Mouse (Mus musculus) forebrain, embryonic 11.5 days (tissue): ENCODE measurements around the gene Cfl1. TPM values are rescaled to one million over a fixed set of nuclear protein-coding genes. Genes with fewer than 3 reads are reported as not detected.

Experiments
- ATAC-seq: fragments of 200-750 bp; cut with Nextera tagmentation; replicated peaks from 2 replicates; pipeline ENCODE4 v1.8.0; 2017; ENCODE audit warnings: moderate TSS enrichment; ENCODE audit not compliant: low FRiP score
- DNase-seq: peaks from one replicate; pipeline ENCODE4 v3.0.0-alpha.2; 2017; ENCODE audit warnings: low spot score
- H3K27ac ChIP-seq: fragments of 300-500 bp; sonication (generic); 2 replicates; pipeline ENCODE4 v1.5.1; 2014; ENCODE audit warnings: low read depth, low read length
- H3K27me3 ChIP-seq: fragments of 300-500 bp; sonication (generic); 2 replicates; pipeline ENCODE4 v1.6.1; 2014; ENCODE audit warnings: mild to moderate bottlenecking, low read length, mixed read lengths; ENCODE audit not compliant: control insufficient read depth, insufficient read depth
- H3K36me3 ChIP-seq: fragments of 300-500 bp; sonication (generic); 2 replicates; pipeline ENCODE4 v1.6.1; 2014; ENCODE audit warnings: mild to moderate bottlenecking, low read length, moderate library complexity, mixed read lengths; ENCODE audit not compliant: control insufficient read depth, insufficient read depth
- H3K4me1 ChIP-seq: fragments of 300-500 bp; sonication (generic); replicated peaks from 2 replicates; pipeline ENCODE4 v1.6.1; 2014; ENCODE audit warnings: low read length, mixed read lengths; ENCODE audit not compliant: control insufficient read depth, insufficient read depth
- H3K4me2 ChIP-seq: fragments of 300-500 bp; sonication (generic); 2 replicates; pipeline ENCODE4 v1.6.1; 2014; ENCODE audit warnings: low read depth, mild to moderate bottlenecking, low read length, moderate library complexity, mixed read lengths; ENCODE audit not compliant: severe bottlenecking
- H3K4me3 ChIP-seq: fragments of 300-500 bp; sonication (generic); 2 replicates; pipeline ENCODE4 v1.5.1; 2014; ENCODE audit warnings: low read depth, low read length
- H3K9ac ChIP-seq: fragments of 300-500 bp; sonication (generic); 2 replicates; pipeline ENCODE4 v1.6.1; 2014; ENCODE audit warnings: low read length
- H3K9me3 ChIP-seq: fragments of 300-500 bp; sonication (generic); 2 replicates; pipeline ENCODE4 v1.6.1; 2016; ENCODE audit warnings: low read length, mixed read lengths; ENCODE audit not compliant: control insufficient read depth
- WGBS: fragments of 180-500 bp; shearing (Covaris S2); extraction: QIAGEN DNeasy Blood & Tissue Kit; methylation state at CpG from one replicate; pipeline ENCODE4 v1.1.7; 2014; 5-methylcytosine and 5-hydroxymethylcytosine counted together
- polyA plus RNA-seq: library from polyadenylated mRNA; unstranded; fragments of >200 nt; fragmentation: Nextera tagmentation; extraction: Ambion mirVana; gene quantifications from 2 replicates; pipeline ENCODE4 v1.2.1, GENCODE M21; 2014

The Cfl1 gene
- polyA plus RNA-seq, 1 experiment from 2014 or later: 3,238 TPM

DNA sequence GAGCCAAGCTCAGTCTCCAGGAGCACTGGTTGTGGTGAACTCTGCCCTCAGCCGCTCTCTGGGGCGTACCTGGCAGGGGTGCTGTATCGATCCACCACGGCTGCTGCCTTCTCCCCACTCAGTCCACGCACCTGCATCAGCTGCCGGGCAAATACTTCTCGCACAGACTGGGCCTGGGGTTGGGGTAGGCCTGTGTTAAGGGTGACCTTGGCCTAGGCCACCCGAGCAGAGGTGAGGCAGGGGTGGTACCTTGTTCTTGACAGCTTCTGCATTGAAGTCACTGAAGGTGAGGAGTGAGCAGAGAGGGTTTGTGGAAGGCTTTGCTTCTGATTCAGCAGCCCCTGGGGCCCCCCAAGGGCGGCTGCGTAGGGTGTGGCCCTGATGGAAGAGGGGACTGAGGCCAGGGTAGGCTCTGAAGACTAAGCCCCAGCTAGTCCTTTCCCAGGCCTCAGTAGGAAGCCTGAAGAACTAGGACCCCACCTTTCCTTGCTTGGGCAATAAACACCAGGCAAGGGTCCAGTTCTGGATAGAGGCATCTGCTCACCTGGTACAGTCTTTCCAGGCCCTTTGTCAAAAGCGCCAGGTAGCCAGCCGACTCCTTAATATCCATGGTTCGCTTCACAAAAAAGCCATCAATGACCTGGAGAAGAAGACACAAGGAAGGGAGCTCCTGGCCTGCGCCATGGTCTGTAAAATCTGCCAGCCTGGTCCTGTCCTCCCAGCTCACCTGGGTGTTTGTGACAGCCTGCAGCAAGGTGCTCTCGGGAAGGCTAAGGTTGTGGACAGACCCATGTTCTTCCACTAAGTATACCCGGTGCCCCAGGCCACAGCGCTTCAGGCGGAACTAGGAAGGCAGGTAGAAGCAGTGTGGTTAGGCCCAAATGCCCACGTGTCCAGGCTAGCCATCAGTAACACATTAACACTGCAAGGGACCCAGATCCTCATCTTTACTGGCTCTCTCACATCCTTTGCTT, 6.6 kb upstream of the Cfl1 start:
- no peak overlapping the region for H3K4me3 ChIP-seq
- WGBS: 96% methylated on average over 19 of the region's 19 CpGs
- no peaks in the 10 kb centered on the region for H3K27me3 ChIP-seq
- ATAC-seq (no peak), DNase-seq (no peak)
- H3K9ac ChIP-seq: no peak overlapping the region
- no peaks in the 10 kb centered on the region; the same call in 1 of the 2 replicates for H3K36me3 ChIP-seq
- no peak overlapping the region for H3K27ac ChIP-seq
- H3K4me2 ChIP-seq: no peak overlapping the region
- no peaks in the 10 kb centered on the region for H3K9me3 ChIP-seq
- H3K4me1 ChIP-seq: no peaks in the 10 kb centered on the region; the same call in 1 of the 2 replicates

DNA sequence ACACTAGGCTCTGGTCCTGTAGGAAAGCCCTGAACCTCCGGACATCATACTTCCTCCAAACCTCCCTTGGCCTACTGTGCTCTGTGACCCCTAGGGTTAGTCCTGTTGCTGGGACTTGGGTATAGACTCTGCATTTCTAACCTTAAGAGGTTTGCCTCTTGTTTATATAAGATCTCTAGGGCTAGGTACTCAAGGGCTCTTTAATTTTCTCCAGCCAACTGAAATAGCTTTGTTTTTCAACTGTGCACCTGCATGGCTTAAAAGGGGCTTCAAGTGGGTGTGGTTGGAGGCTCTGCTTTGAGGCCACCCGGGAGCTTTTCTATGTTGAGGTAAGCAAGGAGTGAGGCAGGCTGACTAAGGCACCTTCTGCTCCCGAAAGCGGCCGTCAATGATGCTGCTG, 5.8 kb upstream of the Cfl1 start:
- no peak for DNase-seq
- WGBS: 93% methylated on average over 5 of the region's 5 CpGs
- Histone ChIP-seq H3K9ac (no peak overlapping the region), H3K4me1 (no peaks in the 10 kb centered on the region; the same call in 1 of the 2 replicates), H3K27ac (no peak overlapping the region), H3K27me3 (no peaks in the 10 kb centered on the region), H3K4me3 (no peak overlapping the region), H3K4me2 (no peak overlapping the region), H3K36me3 (no peaks in the 10 kb centered on the region; the same call in 1 of the 2 replicates), H3K9me3 (no peaks in the 10 kb centered on the region)
- ATAC-seq: no peak

GRCm38 (mm10) chr19:5485371-5485770, 4.9 kb upstream of the Cfl1 start:
- no peaks in the 10 kb centered on the region for H3K27me3 ChIP-seq
- no peak overlapping the region for H3K27ac ChIP-seq
- 96% methylated on average over 8 of the region's 8 CpGs for WGBS
- DNase-seq: no peak
- H3K9ac ChIP-seq: no peak overlapping the region
- no peaks in the 10 kb centered on the region for H3K9me3 ChIP-seq
- H3K36me3 ChIP-seq: no peaks in the 10 kb centered on the region; the same call in 1 of the 2 replicates
- no peaks in the 10 kb centered on the region; the same call in 1 of the 2 replicates for H3K4me1 ChIP-seq
- H3K4me2 ChIP-seq: no peak overlapping the region
- ATAC-seq: no peak
- no peak overlapping the region for H3K4me3 ChIP-seq

DNA sequence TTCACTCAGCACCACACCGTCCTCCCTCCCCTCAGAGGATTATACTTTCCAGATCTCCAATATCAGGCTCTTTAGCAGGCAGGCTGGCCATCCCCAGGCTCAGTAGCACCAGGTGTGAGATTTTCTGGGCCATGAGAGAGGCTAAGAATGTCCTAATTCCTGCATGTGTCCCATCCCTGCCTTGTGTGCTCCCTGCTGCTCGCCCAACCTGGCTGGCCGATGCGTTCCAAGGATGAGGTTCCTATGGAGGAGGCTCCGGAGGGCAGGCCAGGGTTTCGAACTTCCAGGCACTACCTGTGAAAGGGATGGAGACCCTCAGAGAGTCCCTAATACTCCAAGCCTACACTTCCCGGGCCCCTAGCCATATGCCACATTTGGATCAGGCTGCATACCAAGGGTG, 4.4 kb upstream of the Cfl1 start:
- H3K4me2 ChIP-seq: no peak overlapping the region
- DNase-seq (no peak), ATAC-seq (no peak)
- H3K36me3 ChIP-seq: no peaks in the 10 kb centered on the region; the same call in 1 of the 2 replicates
- 92% methylated on average over 7 of the region's 7 CpGs for WGBS
- no peak overlapping the region for H3K27ac ChIP-seq
- no peaks in the 10 kb centered on the region for H3K27me3 ChIP-seq
- no peaks in the 10 kb centered on the region for H3K9me3 ChIP-seq
- no peaks in the 10 kb centered on the region; the same call in 1 of the 2 replicates for H3K4me1 ChIP-seq
- H3K9ac ChIP-seq: no peak overlapping the region
- H3K4me3 ChIP-seq: no peak overlapping the region

DNA sequence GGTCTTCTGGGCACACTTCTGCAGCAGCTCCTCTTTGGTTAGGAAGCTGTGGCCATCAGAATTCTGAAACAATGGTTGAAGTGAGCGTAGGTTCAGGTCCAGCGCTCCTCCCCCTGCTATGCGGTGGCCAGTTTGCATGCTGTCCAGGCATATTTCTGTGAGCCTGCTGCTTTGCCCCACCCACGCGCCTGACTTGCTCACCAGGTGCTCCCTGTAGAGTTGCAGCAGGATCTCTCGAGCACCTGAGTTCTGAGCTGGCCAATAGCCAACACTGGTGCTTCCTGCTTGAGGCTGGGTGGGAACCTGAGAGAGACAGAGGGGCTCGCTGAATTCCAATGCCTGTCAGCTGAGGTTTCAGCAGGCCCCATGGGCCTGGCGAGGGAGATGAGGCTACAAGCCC, 4.0 kb upstream of the Cfl1 start:
- H3K4me2 ChIP-seq: no peak overlapping the region
- no peak for DNase-seq
- no peaks in the 10 kb centered on the region for H3K27me3 ChIP-seq
- WGBS: 89% methylated on average over 8 of the region's 8 CpGs
- no peaks in the 10 kb centered on the region; the same call in 1 of the 2 replicates for H3K36me3 ChIP-seq
- no peaks in the 10 kb centered on the region for H3K9me3 ChIP-seq
- H3K4me3 ChIP-seq: no peak overlapping the region
- H3K9ac ChIP-seq: no peak overlapping the region
- H3K4me1 ChIP-seq: no peaks in the 10 kb centered on the region; the same call in 1 of the 2 replicates
- H3K27ac ChIP-seq: no peak overlapping the region
- no peak for ATAC-seq

DNA sequence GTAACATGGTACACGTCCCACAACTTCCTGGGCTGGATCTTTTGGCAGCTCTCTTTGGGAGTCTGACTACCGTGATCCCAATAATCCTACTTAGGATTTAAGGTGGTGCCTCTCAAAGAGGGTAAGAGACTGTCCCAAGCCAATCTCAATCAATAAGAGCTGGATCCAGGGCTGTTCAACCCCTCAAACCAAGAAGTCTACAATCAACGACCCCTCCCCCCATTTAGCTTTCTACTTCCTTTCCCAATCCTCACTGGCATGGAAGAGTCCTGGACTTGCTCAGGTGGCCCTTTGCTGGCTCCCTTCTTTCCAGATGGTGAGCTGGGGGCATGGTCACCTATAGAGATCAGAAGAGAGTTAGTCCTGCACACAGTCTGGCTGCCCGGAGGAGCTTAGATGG, 3.5 kb upstream of the Cfl1 start:
- H3K36me3 ChIP-seq: no peaks in the 10 kb centered on the region; the same call in 1 of the 2 replicates
- no peaks in the 10 kb centered on the region for H3K9me3 ChIP-seq
- H3K4me3 ChIP-seq: no peak overlapping the region
- ATAC-seq (no peak), DNase-seq (no peak)
- no peak overlapping the region for H3K4me2 ChIP-seq
- peak overlapping the region; percentile 66; the same call in 1 of the 2 replicates for H3K9ac ChIP-seq
- 84% methylated on average over 4 of the region's 4 CpGs for WGBS
- no peaks in the 10 kb centered on the region for H3K27me3 ChIP-seq
- H3K27ac ChIP-seq: no peak overlapping the region
- no peaks in the 10 kb centered on the region; the same call in 1 of the 2 replicates for H3K4me1 ChIP-seq

GRCm38 (mm10) chr19:5487768-5488550, 2.3 kb upstream of the Cfl1 start, which contains the start of gene Mus81:
Gene Mus81, minus strand, starts transcription at chr19:5488402.
- peak; percentile 69 for ATAC-seq
- DNase-seq: peak; percentile 97
- peak within 1 kb of the TSS; percentile 64 for H3K4me2 ChIP-seq
- H3K9me3 ChIP-seq: no peaks in the 10 kb centered on the region
- H3K27me3 ChIP-seq: no peaks in the 10 kb centered on the region
- peak within 1 kb of the TSS; percentile 66 for H3K9ac ChIP-seq
- WGBS: 1% methylated on average over 39 of the region's 39 CpGs
- peaks cover under 1% of the 10 kb centered on the region for H3K36me3 ChIP-seq
- peak within 1 kb of the TSS; percentile 44 for H3K4me3 ChIP-seq
- H3K27ac ChIP-seq: peak within 1 kb of the TSS; percentile 99
- peaks cover 4% of the 10 kb centered on the region; the same call in 1 of the 2 replicates for H3K4me1 ChIP-seq

- peak; percentile 97 for DNase-seq
- H3K4me1 ChIP-seq: peaks cover 4% of the 10 kb centered on the region; the same call in 1 of the 2 replicates
- peak overlapping the region; percentile 66 for H3K9ac ChIP-seq
- peak; percentile 83 for ATAC-seq
- no peaks in the 10 kb centered on the region for H3K9me3 ChIP-seq
- peak overlapping the region; percentile 64 for H3K4me2 ChIP-seq
- peaks cover 6% of the 10 kb centered on the region for H3K36me3 ChIP-seq
- 1% methylated on average over 26 of the region's 26 CpGs for WGBS
- no peaks in the 10 kb centered on the region for H3K27me3 ChIP-seq
- peak overlapping the region; percentile 99 for H3K27ac ChIP-seq
- H3K4me3 ChIP-seq: peak overlapping the region; percentile 44
These were observed 1.2 kb upstream of the Cfl1 start for GRCm38 (mm10) chr19:5488878-5489571.
